Mouse (Mus musculus): Measurements from ENCODE around the gene Prcp. TPM values are rescaled to one million over a fixed set of nuclear protein-coding genes. Genes with fewer than 3 reads are reported as not detected.

Gene Prcp
- polyA plus RNA-seq, 1 experiment = 15.1 TPM

GRCm38 (mm10) chr7:92980741-92981140, 106.5 kb downstream of the Prcp start:
- DNase-seq (ENCODE audit: low read depth) = no peak

GRCm38 (mm10) chr7:92981864-92982263, 107.6 kb downstream of the Prcp start:
- no peak for DNase-seq (ENCODE audit: low read depth)

Other genes with a start within 250 kb of the Prcp start
- gene Ankrd42, start 237.3 kb upstream of the Prcp start, polyA plus RNA-seq (2012; rRNA removed) = 2.3 and 3.7 TPM in 2 replicates
- gene Pcf11, start 204.5 kb upstream of the Prcp start, polyA plus RNA-seq (2012; rRNA removed) = 21.4 and 21.9 TPM in 2 replicates
- 5.8 TPM in 2 replicates for gene Rab30, start 132.9 kb upstream of the Prcp start, polyA plus RNA-seq (2012; rRNA removed)
- 0.11 and 0.15 TPM in 2 replicates for gene Ddias, start 223 bp upstream of the Prcp start, polyA plus RNA-seq (2012; rRNA removed)
- gene Fam181b, start 205.4 kb downstream of the Prcp start, polyA plus RNA-seq (2012; rRNA removed) = 1.2 and 1.4 TPM in 2 replicates

All from gonadal fat pad, adult 2 months (tissue).